Mouse (Mus musculus): ENCODE data around the gene Hcst. TPM values are rescaled to one million over a fixed set of nuclear protein-coding genes. Genes with fewer than 3 reads are reported as not detected.

Gene Hcst
- total RNA-seq, 1 experiment = not detected

DNA sequence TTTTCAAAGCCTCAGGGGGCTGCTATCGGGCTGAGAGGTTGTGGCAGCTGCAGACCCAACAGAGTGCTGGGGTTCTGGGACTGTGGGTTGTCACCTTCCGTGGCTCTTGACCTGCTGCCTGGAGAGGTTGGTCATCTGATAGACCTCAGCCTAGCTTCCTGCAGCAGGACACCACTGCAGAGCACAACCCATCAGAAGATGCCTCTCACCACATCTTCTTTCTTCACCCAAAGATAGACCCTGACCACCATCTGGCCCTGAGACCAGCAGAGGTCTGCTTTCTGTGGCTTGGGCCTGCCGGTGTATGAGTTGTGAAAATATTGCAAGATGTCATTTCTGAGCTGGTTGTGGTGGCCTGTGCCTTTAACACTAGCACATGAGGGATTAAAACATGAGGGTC lies 8.6 kb downstream of the Hcst start:
- no peak overlapping the region for H3K27ac ChIP-seq (ENCODE audit: insufficient read depth, low read depth, low read length, poor library complexity, severe bottlenecking)
- no peaks in the 10 kb centered on the region for H3K36me3 ChIP-seq (ENCODE audit: control insufficient read depth, insufficient read depth, low read length, poor library complexity, severe bottlenecking)
- peaks cover 2% of the 10 kb centered on the region in 2 experiments; a peak in 2 of 4 replicates for H3K4me1 ChIP-seq (ENCODE audit: control insufficient read depth in 2 of 2, insufficient read depth in 2 of 2, low read length in 2 of 2, poor library complexity in 1 of 2)
- in situ Hi-C loops (cut with MboI; ENCODE audit: low sequenced_read_pairs in 2 of 2, unreplicated experiment in 2 of 2) = no loop called here
- H3K9me3 ChIP-seq (ENCODE audit: control insufficient read depth, insufficient read depth, low read depth, low read length) = no peaks in the 10 kb centered on the region
- no peak for DNase-seq (ENCODE audit: low read depth, low spot score)
- H3K4me3 ChIP-seq (ENCODE audit: insufficient read depth in 1 of 2, low read depth in 1 of 2, low read length in 2 of 2, poor library complexity in 1 of 2, severe bottlenecking in 1 of 2) = no peak overlapping the region
- no peak for TF ChIP-seq CHD2 (IDR thresholded peaks at IDR 0.05; ENCODE audit: low read depth, low read length)
- no peak for TF ChIP-seq ZC3H11A (IDR thresholded peaks at IDR 0.05; ENCODE audit: borderline replicate concordance, low read depth, low read length)
- TF ChIP-seq HCFC1 (IDR thresholded peaks at IDR 0.05; ENCODE audit: borderline replicate concordance, insufficient read depth, low read length) = no peak
- TF ChIP-seq ZNF384 (IDR thresholded peaks at IDR 0.05; ENCODE audit: low read depth, low read length) = no peak
- no peak for TF ChIP-seq MAFK (IDR thresholded peaks at IDR 0.05; ENCODE audit: insufficient read depth, low read depth, low read length)
- no peak overlapping the region for H3K9ac ChIP-seq (ENCODE audit: insufficient read depth, low read depth, low read length, poor library complexity, severe bottlenecking)

DNA sequence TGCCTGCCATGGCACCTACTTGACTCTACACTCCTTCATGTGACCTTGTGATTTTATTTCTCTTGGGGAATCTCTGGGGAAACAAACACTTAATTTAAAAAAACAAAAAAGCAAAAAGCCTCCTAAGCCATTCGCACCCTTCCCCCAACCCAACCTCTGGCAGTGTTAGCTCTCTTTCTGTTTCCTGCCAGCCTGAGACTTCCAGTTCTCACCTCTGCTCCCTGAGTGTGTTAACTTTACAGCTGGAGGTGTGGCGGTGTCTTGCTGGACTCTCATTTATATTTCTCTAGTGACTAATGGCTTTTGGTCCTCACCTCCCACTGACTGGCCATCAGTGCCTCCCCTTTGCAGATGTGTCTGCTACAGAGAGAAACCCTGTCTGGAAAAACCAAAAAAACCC lies 9.9 kb downstream of the Hcst start:
- Histone ChIP-seq H3K36me3 (ENCODE audit: control insufficient read depth, insufficient read depth, low read length, poor library complexity, severe bottlenecking) (no peaks in the 10 kb centered on the region), H3K27ac (ENCODE audit: insufficient read depth, low read depth, low read length, poor library complexity, severe bottlenecking) (no peak overlapping the region), H3K4me1 (ENCODE audit: control insufficient read depth in 2 of 2, insufficient read depth in 2 of 2, low read length in 2 of 2, poor library complexity in 1 of 2) (peaks cover 2% of the 10 kb centered on the region in 2 experiments; a peak in 2 of 4 replicates), H3K9ac (ENCODE audit: insufficient read depth, low read depth, low read length, poor library complexity, severe bottlenecking) (no peak overlapping the region), H3K4me3 (ENCODE audit: insufficient read depth in 1 of 2, low read depth in 1 of 2, low read length in 2 of 2, poor library complexity in 1 of 2, severe bottlenecking in 1 of 2) (no peak overlapping the region), H3K9me3 (ENCODE audit: control insufficient read depth, insufficient read depth, low read depth, low read length) (no peaks in the 10 kb centered on the region)
- no peak for TF ChIP-seq CHD2 (IDR thresholded peaks at IDR 0.05; ENCODE audit: low read depth, low read length)
- TF ChIP-seq HCFC1 (IDR thresholded peaks at IDR 0.05; ENCODE audit: borderline replicate concordance, insufficient read depth, low read length) = no peak
- no peak for TF ChIP-seq ZNF384 (IDR thresholded peaks at IDR 0.05; ENCODE audit: low read depth, low read length)
- no peak for TF ChIP-seq ZC3H11A (IDR thresholded peaks at IDR 0.05; ENCODE audit: borderline replicate concordance, low read depth, low read length)
- TF ChIP-seq MAFK (IDR thresholded peaks at IDR 0.05; ENCODE audit: insufficient read depth, low read depth, low read length) = no peak
- no peak for DNase-seq (ENCODE audit: low read depth, low spot score)
- in situ Hi-C loops (cut with MboI; ENCODE audit: low sequenced_read_pairs in 2 of 2, unreplicated experiment in 2 of 2) = no loop called here

DNA sequence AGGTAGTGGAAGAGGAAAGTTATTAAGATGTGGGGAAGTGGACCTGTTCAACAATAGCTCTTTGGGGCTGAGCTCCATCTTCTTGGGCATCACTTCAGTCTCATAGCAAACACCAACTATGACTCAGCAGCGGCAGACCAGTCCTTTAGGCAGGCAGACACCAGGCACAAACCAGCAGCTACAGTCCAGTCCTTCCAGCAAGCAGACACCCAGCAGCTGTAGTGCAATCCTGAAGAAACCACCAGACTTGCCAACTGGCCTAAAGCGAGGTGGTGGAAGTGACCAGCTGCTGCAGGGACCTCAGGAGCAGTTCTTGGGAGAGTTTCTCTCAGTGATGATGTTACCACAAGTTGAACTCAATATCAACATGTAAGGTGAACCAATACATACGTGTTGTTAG lies 11.0 kb downstream of the Hcst start:
- Histone ChIP-seq H3K4me3 (ENCODE audit: insufficient read depth in 1 of 2, low read depth in 1 of 2, low read length in 2 of 2, poor library complexity in 1 of 2, severe bottlenecking in 1 of 2) (no peak overlapping the region), H3K4me1 (ENCODE audit: control insufficient read depth in 2 of 2, insufficient read depth in 2 of 2, low read length in 2 of 2, poor library complexity in 1 of 2) (peaks cover 2% of the 10 kb centered on the region in 2 experiments; a peak in 2 of 4 replicates), H3K27ac (ENCODE audit: insufficient read depth, low read depth, low read length, poor library complexity, severe bottlenecking) (no peak overlapping the region), H3K9ac (ENCODE audit: insufficient read depth, low read depth, low read length, poor library complexity, severe bottlenecking) (no peak overlapping the region), H3K9me3 (ENCODE audit: control insufficient read depth, insufficient read depth, low read depth, low read length) (no peaks in the 10 kb centered on the region), H3K36me3 (ENCODE audit: control insufficient read depth, insufficient read depth, low read length, poor library complexity, severe bottlenecking) (no peaks in the 10 kb centered on the region)
- in situ Hi-C loops (cut with MboI; ENCODE audit: low sequenced_read_pairs in 2 of 2, unreplicated experiment in 2 of 2) = no loop called here
- no peak for DNase-seq (ENCODE audit: low read depth, low spot score)
- TF ChIP-seq CHD2 (IDR thresholded peaks at IDR 0.05; ENCODE audit: low read depth, low read length) = no peak

DNA sequence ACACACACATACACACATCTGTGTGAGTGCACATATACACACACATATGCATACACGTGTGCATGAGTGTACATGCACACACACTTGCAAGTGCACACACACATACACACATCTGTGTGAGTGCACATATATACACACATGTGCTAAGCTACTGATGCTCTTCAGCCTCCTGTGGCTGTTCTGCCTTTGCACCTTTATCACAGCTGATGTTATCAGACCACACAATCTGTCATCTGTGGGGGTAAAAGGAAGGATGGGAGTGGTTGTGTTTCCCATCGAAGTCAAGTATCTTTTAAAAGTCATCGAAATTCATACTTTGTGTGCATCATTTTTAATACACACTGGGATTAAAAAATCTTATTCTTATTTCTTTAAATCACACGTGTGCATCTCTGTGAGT lies 17.3 kb downstream of the Hcst start:
- Histone ChIP-seq H3K27ac (ENCODE audit: insufficient read depth, low read depth, low read length, poor library complexity, severe bottlenecking) (no peak overlapping the region), H3K36me3 (ENCODE audit: control insufficient read depth, insufficient read depth, low read length, poor library complexity, severe bottlenecking) (no peaks in the 10 kb centered on the region), H3K4me3 (ENCODE audit: insufficient read depth in 1 of 2, low read depth in 1 of 2, low read length in 2 of 2, poor library complexity in 1 of 2, severe bottlenecking in 1 of 2) (no peak overlapping the region), H3K4me1 (ENCODE audit: control insufficient read depth in 2 of 2, insufficient read depth in 2 of 2, low read length in 2 of 2, poor library complexity in 1 of 2) (no peaks in the 10 kb centered on the region), H3K9me3 (ENCODE audit: control insufficient read depth, insufficient read depth, low read depth, low read length) (no peaks in the 10 kb centered on the region), H3K9ac (ENCODE audit: insufficient read depth, low read depth, low read length, poor library complexity, severe bottlenecking) (no peak overlapping the region)
- no peak for TF ChIP-seq ZC3H11A (IDR thresholded peaks at IDR 0.05; ENCODE audit: borderline replicate concordance, low read depth, low read length)
- no peak for TF ChIP-seq CHD2 (IDR thresholded peaks at IDR 0.05; ENCODE audit: low read depth, low read length)
- no peak for TF ChIP-seq MAFK (IDR thresholded peaks at IDR 0.05; ENCODE audit: insufficient read depth, low read depth, low read length)
- no peak for TF ChIP-seq ZNF384 (IDR thresholded peaks at IDR 0.05; ENCODE audit: low read depth, low read length)
- no peak for TF ChIP-seq HCFC1 (IDR thresholded peaks at IDR 0.05; ENCODE audit: borderline replicate concordance, insufficient read depth, low read length)
- DNase-seq (ENCODE audit: low read depth, low spot score) = no peak
- in situ Hi-C loops (cut with MboI; ENCODE audit: low sequenced_read_pairs in 2 of 2, unreplicated experiment in 2 of 2) = no loop called here

DNA sequence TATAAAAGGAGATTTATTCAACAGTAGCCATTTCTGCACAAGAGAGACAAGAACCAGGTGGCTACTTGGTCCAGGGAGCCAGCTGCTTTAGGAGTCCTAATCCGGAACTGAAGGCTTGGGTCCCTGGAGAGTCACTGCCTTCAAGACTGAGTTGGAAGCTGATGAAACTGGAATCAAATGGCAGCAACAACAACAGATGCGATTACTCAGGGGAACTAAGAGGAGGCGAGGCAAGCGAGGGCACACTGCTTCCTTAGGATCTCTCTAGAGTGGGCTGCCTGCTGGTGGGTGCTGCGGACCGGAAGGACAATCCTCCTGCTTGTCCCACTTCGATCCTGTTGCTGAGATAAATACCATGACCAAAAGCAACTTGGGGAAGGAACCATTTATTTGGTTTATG lies 20.0 kb downstream of the Hcst start:
- Histone ChIP-seq H3K36me3 (ENCODE audit: control insufficient read depth, insufficient read depth, low read length, poor library complexity, severe bottlenecking) (no peaks in the 10 kb centered on the region), H3K4me3 (ENCODE audit: insufficient read depth in 1 of 2, low read depth in 1 of 2, low read length in 2 of 2, poor library complexity in 1 of 2, severe bottlenecking in 1 of 2) (no peak overlapping the region), H3K27ac (ENCODE audit: insufficient read depth, low read depth, low read length, poor library complexity, severe bottlenecking) (no peak overlapping the region), H3K4me1 (ENCODE audit: control insufficient read depth in 2 of 2, insufficient read depth in 2 of 2, low read length in 2 of 2, poor library complexity in 1 of 2) (no peaks in the 10 kb centered on the region), H3K9me3 (ENCODE audit: control insufficient read depth, insufficient read depth, low read depth, low read length) (no peaks in the 10 kb centered on the region), H3K9ac (ENCODE audit: insufficient read depth, low read depth, low read length, poor library complexity, severe bottlenecking) (no peak overlapping the region)
- in situ Hi-C loops (cut with MboI; ENCODE audit: low sequenced_read_pairs in 2 of 2, unreplicated experiment in 2 of 2) = no loop called here
- no peak for DNase-seq (ENCODE audit: low read depth, low spot score)
- TF ChIP-seq ZNF384 (IDR thresholded peaks at IDR 0.05; ENCODE audit: low read depth, low read length) (no peak), MAFK (IDR thresholded peaks at IDR 0.05; ENCODE audit: insufficient read depth, low read depth, low read length) (no peak)

Data from ES-E14 (cell line).